Mouse (Mus musculus) limb, embryonic 12.5 days (tissue): ENCODE measurements around the gene Pitpnm2. TPM values are rescaled to one million over a fixed set of nuclear protein-coding genes. Genes with fewer than 3 reads are reported as not detected.

Experiments
- ATAC-seq: fragments of 200-750 bp; cut with Nextera tagmentation; 2 replicates; pipeline ENCODE4 v1.8.0; 2017; ENCODE audit warnings: low read depth, moderate TSS enrichment; ENCODE audit not compliant: insufficient number of reproducible peaks, insufficient read depth, low FRiP score, low TSS enrichment
- H3K27ac ChIP-seq: fragments of 300-500 bp; sonication (generic); 2 replicates; pipeline ENCODE4 v1.5.1; 2016; ENCODE audit warnings: mild to moderate bottlenecking, moderate library complexity
- H3K27me3 ChIP-seq: fragments of 300-500 bp; sonication (generic); 2 replicates; pipeline ENCODE4 v1.6.1; 2016; ENCODE audit warnings: mild to moderate bottlenecking, moderate library complexity
- H3K36me3 ChIP-seq: fragments of 300-500 bp; sonication (generic); 2 replicates; pipeline ENCODE4 v1.6.1; 2016; ENCODE audit warnings: mild to moderate bottlenecking, moderate library complexity
- H3K4me1 ChIP-seq: fragments of 300-500 bp; sonication (generic); replicated peaks from 2 replicates; pipeline ENCODE4 v1.6.1; 2016
- H3K4me2 ChIP-seq: fragments of 300-500 bp; sonication (generic); 2 replicates; pipeline ENCODE4 v1.6.1; 2016; ENCODE audit warnings: mild to moderate bottlenecking, moderate library complexity
- H3K4me3 ChIP-seq: fragments of 300-500 bp; sonication (generic); replicated peaks from 2 replicates; pipeline ENCODE4 v1.5.1; 2016; ENCODE audit warnings: mild to moderate bottlenecking
- H3K9ac ChIP-seq: fragments of 300-500 bp; sonication (generic); replicated peaks from 2 replicates; pipeline ENCODE4 v1.6.1; 2016; ENCODE audit warnings: mild to moderate bottlenecking, moderate library complexity
- H3K9me3 ChIP-seq: fragments of 300-500 bp; sonication (generic); 2 replicates; pipeline ENCODE4 v1.6.1; 2016; ENCODE audit warnings: mild to moderate bottlenecking, moderate library complexity
- WGBS: fragments of 180-500 bp; shearing (Covaris S2); methylation state at CpG from one replicate; pipeline ENCODE4 v1.1.7; 2016; 5-methylcytosine and 5-hydroxymethylcytosine counted together
- polyA plus RNA-seq: library from polyadenylated mRNA; unstranded; fragments of >200 nt; fragmentation: Nextera tagmentation; extraction: Ambion mirVana; gene quantifications from 2 replicates; pipeline ENCODE4 v1.2.1, GENCODE M21; 2016

Gene Pitpnm2
- polyA plus RNA-seq, 1 experiment from 2014 or later: 3.1 TPM

DNA sequence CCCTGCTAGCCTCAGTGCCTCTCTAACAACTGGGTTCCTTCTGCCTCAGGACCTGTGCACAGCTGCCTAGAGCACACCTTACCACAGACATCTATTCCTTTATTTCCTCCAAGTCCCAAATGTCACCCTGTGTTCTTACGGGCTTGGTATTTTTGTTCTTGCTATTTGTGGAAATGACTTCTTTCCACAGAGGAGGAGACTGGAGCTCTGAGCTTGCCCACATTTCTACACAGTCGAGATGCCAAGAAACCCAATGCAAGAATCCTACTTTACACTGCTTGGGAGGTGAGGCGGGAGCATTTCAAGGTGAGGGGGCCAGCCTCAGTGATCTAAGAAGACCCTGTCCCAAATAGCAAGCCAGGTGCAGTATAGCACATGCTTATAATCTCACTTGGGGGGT, 164.0 kb downstream of the Pitpnm2 start:
- no peaks in the 10 kb centered on the region for H3K4me1 ChIP-seq
- no peak overlapping the region for H3K4me2 ChIP-seq
- H3K36me3 ChIP-seq: no peaks in the 10 kb centered on the region
- no peaks in the 10 kb centered on the region for H3K9me3 ChIP-seq
- H3K4me3 ChIP-seq: no peak overlapping the region
- peaks cover 6% of the 10 kb centered on the region for H3K27me3 ChIP-seq
- WGBS: 75% methylated on average over 3 of the region's 3 CpGs
- H3K27ac ChIP-seq: no peak overlapping the region
- H3K9ac ChIP-seq: no peak overlapping the region
- ATAC-seq: no peak

GRCm38 (mm10) chr5:124084588-124085173, 164.9 kb downstream of the Pitpnm2 start:
- WGBS: 40% methylated on average over 11 of the region's 11 CpGs
- peak; percentile 53; the same call in 1 of the 2 replicates for ATAC-seq

DNA sequence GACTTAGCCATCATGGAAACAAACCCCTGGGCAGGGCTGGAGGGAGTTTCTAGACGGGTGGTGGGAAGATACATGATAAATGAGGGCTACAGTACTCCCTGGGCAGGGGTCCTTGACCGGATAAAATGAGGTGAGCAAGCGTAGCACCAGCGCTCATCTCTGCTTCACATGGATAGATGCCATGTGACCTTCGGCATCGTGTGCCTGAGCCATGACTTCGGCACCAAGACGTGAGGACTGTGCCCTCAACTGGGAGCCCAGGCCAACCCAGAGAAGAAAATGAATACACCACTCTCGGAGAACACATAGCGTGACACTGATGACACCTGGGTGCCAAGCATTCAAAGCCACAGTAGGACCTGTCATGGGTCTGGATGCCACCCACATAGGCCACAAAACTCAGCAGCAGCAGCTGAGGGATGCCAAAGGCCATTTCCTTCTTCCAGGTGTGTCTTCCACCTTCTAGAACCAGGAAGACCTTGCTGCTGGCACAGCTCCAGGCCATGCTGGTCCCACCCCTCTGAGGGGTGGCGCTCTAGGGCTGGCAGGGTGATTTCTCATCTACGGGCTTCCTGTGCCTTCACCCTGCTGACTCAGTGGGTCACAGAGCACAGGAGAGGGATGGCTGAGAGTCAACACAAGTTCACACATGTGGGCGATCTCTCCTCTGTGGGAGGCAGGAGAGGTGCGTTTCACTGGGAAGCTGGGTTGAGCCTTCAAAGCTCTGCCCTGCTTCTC, 165.5 kb downstream of the Pitpnm2 start:
- Histone ChIP-seq H3K27ac (no peak overlapping the region), H3K9ac (no peak overlapping the region), H3K4me1 (no peaks in the 10 kb centered on the region; the same call in 1 of the 2 replicates), H3K4me3 (no peak overlapping the region), H3K27me3 (peaks cover 3% of the 10 kb centered on the region), H3K4me2 (no peak overlapping the region), H3K9me3 (no peaks in the 10 kb centered on the region), H3K36me3 (no peaks in the 10 kb centered on the region)
- WGBS: 86% methylated on average over 14 of the region's 14 CpGs
- ATAC-seq: no peak

More at GRCm38 (mm10) chr5:124084588-124085173, 164.9 kb downstream of the Pitpnm2 start:
- H3K27me3 ChIP-seq: peaks cover 3% of the 10 kb centered on the region
- no peaks in the 10 kb centered on the region for H3K4me1 ChIP-seq
- H3K4me2 ChIP-seq: no peak overlapping the region
- no peak overlapping the region for H3K4me3 ChIP-seq
- no peaks in the 10 kb centered on the region for H3K9me3 ChIP-seq
- H3K27ac ChIP-seq: no peak overlapping the region
- H3K9ac ChIP-seq: no peak overlapping the region
- H3K36me3 ChIP-seq: no peaks in the 10 kb centered on the region

GRCm38 (mm10) chr5:124082941-124083688, 166.4 kb downstream of the Pitpnm2 start:
- no peak overlapping the region for H3K4me3 ChIP-seq
- peaks cover 3% of the 10 kb centered on the region for H3K27me3 ChIP-seq
- H3K27ac ChIP-seq: no peak overlapping the region
- H3K4me2 ChIP-seq: no peak overlapping the region
- H3K9me3 ChIP-seq: no peaks in the 10 kb centered on the region
- H3K36me3 ChIP-seq: no peaks in the 10 kb centered on the region
- ATAC-seq: no peak
- H3K9ac ChIP-seq: no peak overlapping the region
- WGBS: 88% methylated on average over 17 of the region's 17 CpGs
- H3K4me1 ChIP-seq: no peaks in the 10 kb centered on the region; the same call in 1 of the 2 replicates

- no peak for ATAC-seq
- Histone ChIP-seq H3K9me3 (no peaks in the 10 kb centered on the region), H3K4me3 (no peak overlapping the region), H3K27ac (no peak overlapping the region), H3K36me3 (no peaks in the 10 kb centered on the region), H3K4me2 (no peak overlapping the region), H3K9ac (no peak overlapping the region), H3K27me3 (peaks cover 3% of the 10 kb centered on the region), H3K4me1 (no peaks in the 10 kb centered on the region; the same call in 1 of the 2 replicates)
- WGBS: 83% methylated on average over 10 of the region's 10 CpGs
Observed at GRCm38 (mm10) chr5:124082447-124082846, 167.1 kb downstream of the Pitpnm2 start.

DNA sequence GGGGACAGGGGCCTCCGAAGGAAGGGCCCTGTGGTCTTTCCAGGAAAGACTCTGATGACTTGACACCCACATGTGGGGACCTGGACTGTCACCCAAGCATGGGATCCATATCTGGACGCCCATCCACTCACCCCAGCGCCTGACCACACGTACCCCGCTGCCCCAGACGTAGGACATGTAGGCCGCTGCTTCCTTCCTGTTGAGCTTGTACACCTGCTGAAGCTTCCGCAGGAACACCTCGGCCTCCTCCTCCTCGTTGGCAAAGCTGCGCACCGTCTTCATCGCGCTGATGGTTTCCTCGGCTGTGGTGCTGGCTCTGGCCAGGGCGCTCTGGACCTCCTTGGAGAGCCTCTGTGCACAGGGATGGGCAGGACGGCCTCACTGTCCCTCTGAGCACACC, 169.7 kb downstream of the Pitpnm2 start:
- Histone ChIP-seq H3K9ac (no peak overlapping the region), H3K36me3 (no peaks in the 10 kb centered on the region), H3K4me3 (no peak overlapping the region), H3K4me1 (peaks cover 4% of the 10 kb centered on the region; the same call in 1 of the 2 replicates), H3K27ac (no peak overlapping the region), H3K27me3 (no peaks in the 10 kb centered on the region), H3K4me2 (no peak overlapping the region), H3K9me3 (no peaks in the 10 kb centered on the region)
- no peak for ATAC-seq
- 90% methylated on average over 17 of the region's 17 CpGs for WGBS

GRCm38 (mm10) chr5:124078794-124079416, 170.7 kb downstream of the Pitpnm2 start:
- 0 out of 2 replicates have a peak overlapping the region, but pooled peaks have one; percentile 19 for H3K27ac ChIP-seq

GRCm38 (mm10) chr5:124077856-124078460, 171.6 kb downstream of the Pitpnm2 start:
- no peak overlapping the region for H3K4me2 ChIP-seq
- 66% methylated on average over 6 of the region's 6 CpGs for WGBS
- no peak overlapping the region for H3K4me3 ChIP-seq
- peaks cover 12% of the 10 kb centered on the region for H3K4me1 ChIP-seq
- H3K27ac ChIP-seq: no peak overlapping the region
- no peak for ATAC-seq
- H3K36me3 ChIP-seq: no peaks in the 10 kb centered on the region
- H3K27me3 ChIP-seq: no peaks in the 10 kb centered on the region
- H3K9me3 ChIP-seq: no peaks in the 10 kb centered on the region
- no peak overlapping the region for H3K9ac ChIP-seq

More at GRCm38 (mm10) chr5:124078794-124079416, 170.7 kb downstream of the Pitpnm2 start:
- Histone ChIP-seq H3K4me2 (no peak overlapping the region), H3K4me3 (no peak overlapping the region), H3K36me3 (no peaks in the 10 kb centered on the region), H3K27me3 (no peaks in the 10 kb centered on the region), H3K9ac (no peak overlapping the region), H3K9me3 (no peaks in the 10 kb centered on the region), H3K4me1 (peaks cover 6% of the 10 kb centered on the region; the same call in 1 of the 2 replicates)
- WGBS: 57% methylated on average over 9 of the region's 9 CpGs
- ATAC-seq: no peak

DNA sequence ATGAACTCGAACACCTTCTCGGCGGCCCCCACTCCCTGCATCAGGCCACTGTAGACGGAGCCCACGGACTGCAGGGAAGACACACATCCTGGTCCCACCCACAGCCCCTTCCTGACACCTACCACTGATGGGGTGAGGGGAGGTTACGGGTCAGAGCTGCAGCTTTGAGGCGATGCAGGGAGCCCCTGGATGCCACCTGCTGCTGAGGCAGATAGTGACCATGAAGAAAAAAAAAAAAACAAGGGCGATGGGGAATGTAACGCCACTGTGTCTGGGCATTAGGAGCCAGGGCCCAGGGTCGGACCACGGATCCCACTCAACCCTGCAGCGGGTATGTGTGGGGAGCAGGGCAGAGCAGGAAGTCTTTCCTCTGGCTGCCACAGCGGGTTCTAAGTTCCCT, 172.3 kb downstream of the Pitpnm2 start:
- no peaks in the 10 kb centered on the region for H3K9me3 ChIP-seq
- H3K4me1 ChIP-seq: peaks cover 12% of the 10 kb centered on the region
- 83% methylated on average over 13 of the region's 13 CpGs for WGBS
- no peaks in the 10 kb centered on the region for H3K36me3 ChIP-seq
- H3K4me3 ChIP-seq: no peak overlapping the region
- no peaks in the 10 kb centered on the region for H3K27me3 ChIP-seq
- ATAC-seq: no peak
- no peak overlapping the region for H3K9ac ChIP-seq
- H3K4me2 ChIP-seq: no peak overlapping the region
- no peak overlapping the region for H3K27ac ChIP-seq

GRCm38 (mm10) chr5:124076559-124076958, 173.0 kb downstream of the Pitpnm2 start:
- Histone ChIP-seq H3K4me2 (no peak overlapping the region), H3K27me3 (no peaks in the 10 kb centered on the region), H3K4me1 (peaks cover 18% of the 10 kb centered on the region), H3K27ac (no peak overlapping the region), H3K4me3 (no peak overlapping the region), H3K9ac (no peak overlapping the region), H3K36me3 (no peaks in the 10 kb centered on the region), H3K9me3 (no peaks in the 10 kb centered on the region)
- 48% methylated on average over 9 of the region's 9 CpGs for WGBS
- no peak for ATAC-seq
